Mouse (Mus musculus) CH12.LX (cell line): ENCODE data around the gene Msh5.

Source experiments
- CHD1 ChIP-seq: IDR thresholded peaks from 2 replicates; pipeline ENCODE4 v1.6.1; 2012; ENCODE audit warnings: low read depth, low read length, improper control_type of control experiment, inconsistent platforms
- CTCF ChIP-seq, 2 experiments: IDR thresholded peaks in 1 of 2; conservative IDR thresholded peaks in 1 of 2; 2 replicates each; pipeline ENCODE4 v1.5.1; 2011 to 2012; ENCODE audit warnings: low read depth in 2 of 2, low read length in 2 of 2, improper control_type of control experiment in 1 of 2, inconsistent platforms in 1 of 2, mild to moderate bottlenecking in 1 of 2, moderate library complexity in 1 of 2
- EP300 ChIP-seq: IDR thresholded peaks from 2 replicates; pipeline ENCODE4 v1.6.1; 2011; ENCODE audit warnings: low read length, improper control_type of control experiment
- JUND ChIP-seq: conservative IDR thresholded peaks from 2 replicates; pipeline ENCODE4 v1.6.1; 2011; ENCODE audit warnings: low read depth, low read length, improper control_type of control experiment
- MEF2A ChIP-seq: IDR thresholded peaks from 2 replicates; pipeline ENCODE4 v1.6.1; 2014; ENCODE audit warnings: low read depth, mild to moderate bottlenecking, inconsistent platforms, low read length, improper control_type of control experiment, borderline replicate concordance
- POLR2A ChIP-seq: IDR thresholded peaks from 2 replicates; pipeline ENCODE4 v1.6.1; 2011; ENCODE audit warnings: low read depth, mild to moderate bottlenecking, improper control_type of control experiment, low read length
- POLR2AphosphoS2 ChIP-seq: IDR thresholded peaks from 2 replicates; pipeline ENCODE4 v1.6.1; 2011; ENCODE audit warnings: low read depth, low read length, improper control_type of control experiment
- TBP ChIP-seq: conservative IDR thresholded peaks from 2 replicates; pipeline ENCODE4 v1.6.1; 2011; ENCODE audit warnings: low read depth, low read length, improper control_type of control experiment

- TF ChIP-seq TBP, result peak; percentile 85
- no peak for TF ChIP-seq CTCF (conservative IDR thresholded peaks at IDR 0.05 in 1 of 2, IDR thresholded peaks at IDR 0.05 in 1 of 2; ENCODE audit: low read depth in 2 of 2, low read length in 2 of 2)
- peak; percentile 87; the same call in 1 of the 2 replicates for TF ChIP-seq POLR2AphosphoS2
- TF ChIP-seq POLR2A, result peak; percentile 83
- TF ChIP-seq EP300, result peak; percentile 97
- TF ChIP-seq MEF2A, result peak; percentile 93
- peak; percentile 99 for TF ChIP-seq JUND
- TF ChIP-seq CHD1, result peak; percentile 87; the same call in 1 of the 2 replicates
Observed at GRCm38 (mm10) chr17:35051156-35052086, 4.9 kb upstream of the Msh5 start.
